Mouse (Mus musculus) lung, postnatal 0 days (tissue): ENCODE measurements around the gene Hoga1. TPM values are rescaled to one million over a fixed set of nuclear protein-coding genes. Genes with fewer than 3 reads are reported as not detected.
A peak's percentile ranks its signal among the peaks of the same experiment; 100 is the strongest.

Source experiments
- ATAC-seq: fragments of 200-750 bp; cut with Nextera tagmentation; 2 replicates; pipeline ENCODE4 v1.8.0; 2017; ENCODE audit warnings: moderate library complexity
- DNase-seq: peaks from one replicate; pipeline ENCODE4 v3.0.0-alpha.2; 2016; ENCODE audit warnings: low spot score
- H3K27ac ChIP-seq: fragments of 300-500 bp; sonication (generic); 2 replicates; pipeline ENCODE4 v1.5.1; 2014; ENCODE audit warnings: antibody characterized with exemption, mild to moderate bottlenecking, low read length, mixed read lengths
- H3K27me3 ChIP-seq: fragments of 300-500 bp; sonication (generic); replicated peaks from 2 replicates; pipeline ENCODE4 v1.6.1; 2014; ENCODE audit warnings: low read length, mixed read lengths; ENCODE audit not compliant: insufficient read depth
- H3K36me3 ChIP-seq: fragments of 300-500 bp; sonication (generic); 2 replicates; pipeline ENCODE4 v1.6.1; 2014; ENCODE audit warnings: low read length, mixed read lengths; ENCODE audit not compliant: insufficient read depth
- H3K4me1 ChIP-seq: fragments of 300-500 bp; sonication (generic); 2 replicates; pipeline ENCODE4 v1.6.1; 2014; ENCODE audit warnings: antibody characterized with exemption, low read depth, low read length, mixed read lengths; ENCODE audit not compliant: insufficient read depth
- H3K4me2 ChIP-seq: fragments of 300-500 bp; sonication (generic); replicated peaks from 2 replicates; pipeline ENCODE4 v1.6.1; 2014; ENCODE audit warnings: low read depth, mild to moderate bottlenecking, low read length, moderate library complexity, mixed read lengths
- H3K4me3 ChIP-seq: fragments of 300-500 bp; sonication (generic); 2 replicates; pipeline ENCODE4 v1.5.1; 2014; ENCODE audit warnings: low read depth, low read length
- H3K9ac ChIP-seq: fragments of 300-500 bp; sonication (generic); replicated peaks from 2 replicates; pipeline ENCODE4 v1.6.1; 2014; ENCODE audit warnings: low read depth, mild to moderate bottlenecking
- H3K9me3 ChIP-seq: fragments of 300-500 bp; sonication (generic); 2 replicates; pipeline ENCODE4 v1.6.1; 2016; ENCODE audit warnings: low read length, mixed read lengths
- CTCF ChIP-seq: IDR thresholded peaks from 2 replicates; pipeline ENCODE4 v1.5.1; 2016; ENCODE audit warnings: antibody characterized with exemption, mild to moderate bottlenecking
- EP300 ChIP-seq: IDR thresholded peaks from 2 replicates; pipeline ENCODE4 v1.6.1; 2016; ENCODE audit warnings: antibody characterized with exemption, mild to moderate bottlenecking, control low read depth
- WGBS: fragments of 180-500 bp; shearing (Covaris S2); extraction: QIAGEN DNeasy Blood & Tissue Kit; methylation state at CpG from one replicate; pipeline ENCODE4 v1.1.7; 2014; 5-methylcytosine and 5-hydroxymethylcytosine counted together
- polyA plus RNA-seq: library from polyadenylated mRNA; unstranded; fragments of >200 nt; fragmentation: Nextera tagmentation; extraction: Ambion mirVana; gene quantifications from 2 replicates; pipeline ENCODE4 v1.2.1, GENCODE M21; 2015

The Hoga1 gene
- polyA plus RNA-seq, 1 experiment from 2014 or later = 6.4 TPM

- Histone ChIP-seq H3K4me1 (peaks cover 16% of the 10 kb centered on the region), H3K27me3 (no peaks in the 10 kb centered on the region), H3K4me3 (no peak overlapping the region), H3K4me2 (no peak overlapping the region), H3K36me3 (no peaks in the 10 kb centered on the region), H3K9ac (no peak overlapping the region), H3K27ac (peak overlapping the region; percentile 84), H3K9me3 (no peaks in the 10 kb centered on the region)
- DNase-seq (peak; percentile 93), ATAC-seq (peak; percentile 85)
- 34% methylated on average over 8 of the region's 8 CpGs for WGBS
- peak; percentile 73 for TF ChIP-seq EP300
- no peak for TF ChIP-seq CTCF
These were observed 27.8 kb upstream of the Hoga1 start for GRCm38 (mm10) chr19:42017399-42018247.

GRCm38 (mm10) chr19:42019011-42019522 lies 26.3 kb upstream of the Hoga1 start:
- ATAC-seq = peak; percentile 25
- 33% methylated on average over 4 of the region's 4 CpGs for WGBS
- H3K9ac ChIP-seq = no peak overlapping the region
- H3K4me1 ChIP-seq = peaks cover 16% of the 10 kb centered on the region
- H3K4me3 ChIP-seq = no peak overlapping the region
- no peaks in the 10 kb centered on the region for H3K9me3 ChIP-seq
- no peak for TF ChIP-seq CTCF
- H3K27ac ChIP-seq = peak overlapping the region; percentile 84
- H3K36me3 ChIP-seq = no peaks in the 10 kb centered on the region
- no peak overlapping the region for H3K4me2 ChIP-seq
- H3K27me3 ChIP-seq = no peaks in the 10 kb centered on the region
- DNase-seq = peak; percentile 41

- ATAC-seq (no peak), DNase-seq (no peak)
- Histone ChIP-seq H3K4me1 (peaks cover 10% of the 10 kb centered on the region; the same call in 1 of the 2 replicates), H3K4me2 (no peak overlapping the region), H3K4me3 (no peak overlapping the region), H3K36me3 (no peaks in the 10 kb centered on the region), H3K27ac (no peak overlapping the region), H3K9ac (no peak overlapping the region), H3K27me3 (no peaks in the 10 kb centered on the region), H3K9me3 (no peaks in the 10 kb centered on the region)
- 66% methylated on average over 10 of the region's 10 CpGs for WGBS
- TF ChIP-seq CTCF = no peak
- no peak for TF ChIP-seq EP300
These were observed 23.5 kb upstream of the Hoga1 start for GRCm38 (mm10) chr19:42021681-42022541.

- TF ChIP-seq CTCF = no peak
These were observed 22.9 kb upstream of the Hoga1 start for GRCm38 (mm10) chr19:42022542-42022848.

GRCm38 (mm10) chr19:42026158-42026557 lies 19.3 kb upstream of the Hoga1 start:
- Histone ChIP-seq H3K4me3 (no peak overlapping the region), H3K9ac (no peak overlapping the region), H3K36me3 (no peaks in the 10 kb centered on the region), H3K27me3 (no peaks in the 10 kb centered on the region), H3K27ac (no peak overlapping the region), H3K9me3 (no peaks in the 10 kb centered on the region), H3K4me2 (no peak overlapping the region), H3K4me1 (no peaks in the 10 kb centered on the region)
- peak; percentile 99 for TF ChIP-seq CTCF
- TF ChIP-seq EP300 = no peak
- ATAC-seq (peak; percentile 86), DNase-seq (peak; percentile 91)
- 3% methylated on average over 5 of the region's 5 CpGs for WGBS

More at GRCm38 (mm10) chr19:42022542-42022848, 22.9 kb upstream of the Hoga1 start:
- no peak for DNase-seq
- 75% methylated on average over 2 of the region's 2 CpGs for WGBS
- H3K4me3 ChIP-seq = no peak overlapping the region
- no peak for ATAC-seq
- H3K4me2 ChIP-seq = no peak overlapping the region
- peaks cover 10% of the 10 kb centered on the region; the same call in 1 of the 2 replicates for H3K4me1 ChIP-seq
- H3K9ac ChIP-seq = no peak overlapping the region
- H3K27ac ChIP-seq = no peak overlapping the region
- no peaks in the 10 kb centered on the region for H3K36me3 ChIP-seq
- H3K9me3 ChIP-seq = no peaks in the 10 kb centered on the region
- no peaks in the 10 kb centered on the region for H3K27me3 ChIP-seq

- no peaks in the 10 kb centered on the region for H3K4me1 ChIP-seq
These were observed 14.3 kb upstream of the Hoga1 start for GRCm38 (mm10) chr19:42031112-42031511.

More at GRCm38 (mm10) chr19:42031112-42031511, 14.3 kb upstream of the Hoga1 start:
- Histone ChIP-seq H3K27me3 (no peaks in the 10 kb centered on the region), H3K27ac (no peak overlapping the region), H3K4me2 (no peak overlapping the region), H3K9me3 (no peaks in the 10 kb centered on the region), H3K4me3 (no peak overlapping the region), H3K36me3 (no peaks in the 10 kb centered on the region), H3K9ac (no peak overlapping the region)
- ATAC-seq = no peak
- TF ChIP-seq CTCF = no peak
- no peak for TF ChIP-seq EP300
- DNase-seq = no peak
- WGBS = 83% methylated on average over 5 of the region's 5 CpGs
